Mouse (Mus musculus) lung, postnatal 0 days (tissue): ENCODE data around the gene Thra. TPM values are rescaled to one million over a fixed set of nuclear protein-coding genes. Genes with fewer than 3 reads are reported as not detected.

Experiments used
- ATAC-seq: fragments of 200-750 bp; cut with Nextera tagmentation; 2 replicates; pipeline ENCODE4 v1.8.0; 2017; ENCODE audit warnings: moderate library complexity
- DNase-seq: peaks from one replicate; pipeline ENCODE4 v3.0.0-alpha.2; 2016; ENCODE audit warnings: low spot score
- H3K27ac ChIP-seq: fragments of 300-500 bp; sonication (generic); 2 replicates; pipeline ENCODE4 v1.5.1; 2014; ENCODE audit warnings: antibody characterized with exemption, mild to moderate bottlenecking, low read length, mixed read lengths
- H3K27me3 ChIP-seq: fragments of 300-500 bp; sonication (generic); replicated peaks from 2 replicates; pipeline ENCODE4 v1.6.1; 2014; ENCODE audit warnings: low read length, mixed read lengths; ENCODE audit not compliant: insufficient read depth
- H3K36me3 ChIP-seq: fragments of 300-500 bp; sonication (generic); 2 replicates; pipeline ENCODE4 v1.6.1; 2014; ENCODE audit warnings: low read length, mixed read lengths; ENCODE audit not compliant: insufficient read depth
- H3K4me1 ChIP-seq: fragments of 300-500 bp; sonication (generic); 2 replicates; pipeline ENCODE4 v1.6.1; 2014; ENCODE audit warnings: antibody characterized with exemption, low read depth, low read length, mixed read lengths; ENCODE audit not compliant: insufficient read depth
- H3K4me2 ChIP-seq: fragments of 300-500 bp; sonication (generic); replicated peaks from 2 replicates; pipeline ENCODE4 v1.6.1; 2014; ENCODE audit warnings: low read depth, mild to moderate bottlenecking, low read length, moderate library complexity, mixed read lengths
- H3K4me3 ChIP-seq: fragments of 300-500 bp; sonication (generic); 2 replicates; pipeline ENCODE4 v1.5.1; 2014; ENCODE audit warnings: low read depth, low read length
- H3K9ac ChIP-seq: fragments of 300-500 bp; sonication (generic); replicated peaks from 2 replicates; pipeline ENCODE4 v1.6.1; 2014; ENCODE audit warnings: low read depth, mild to moderate bottlenecking
- H3K9me3 ChIP-seq: fragments of 300-500 bp; sonication (generic); 2 replicates; pipeline ENCODE4 v1.6.1; 2016; ENCODE audit warnings: low read length, mixed read lengths
- CTCF ChIP-seq: IDR thresholded peaks from 2 replicates; pipeline ENCODE4 v1.5.1; 2016; ENCODE audit warnings: antibody characterized with exemption, mild to moderate bottlenecking
- EP300 ChIP-seq: IDR thresholded peaks from 2 replicates; pipeline ENCODE4 v1.6.1; 2016; ENCODE audit warnings: antibody characterized with exemption, mild to moderate bottlenecking, control low read depth
- WGBS: fragments of 180-500 bp; shearing (Covaris S2); extraction: QIAGEN DNeasy Blood & Tissue Kit; methylation state at CpG from one replicate; pipeline ENCODE4 v1.1.7; 2014; 5-methylcytosine and 5-hydroxymethylcytosine counted together
- polyA plus RNA-seq: library from polyadenylated mRNA; unstranded; fragments of >200 nt; fragmentation: Nextera tagmentation; extraction: Ambion mirVana; gene quantifications from 2 replicates; pipeline ENCODE4 v1.2.1, GENCODE M21; 2015

The Thra gene
- polyA plus RNA-seq, 1 experiment from 2014 or later = 38.1 TPM

GRCm38 (mm10) chr11:98697225-98697624 lies 43.2 kb upstream of the Thra start:
- Histone ChIP-seq H3K4me2 (no peak overlapping the region), H3K27ac (no peak overlapping the region), H3K4me3 (no peak overlapping the region), H3K36me3 (peaks cover 29% of the 10 kb centered on the region), H3K4me1 (no peaks in the 10 kb centered on the region), H3K27me3 (no peaks in the 10 kb centered on the region), H3K9me3 (no peaks in the 10 kb centered on the region), H3K9ac (no peak overlapping the region)
- DNase-seq (no peak), ATAC-seq (no peak)
- TF ChIP-seq EP300 (no peak), CTCF (no peak)
- WGBS = 90% methylated on average over 12 of the region's 12 CpGs

GRCm38 (mm10) chr11:98698849-98699640 lies 41.4 kb upstream of the Thra start:
- no peak overlapping the region for H3K4me3 ChIP-seq
- 77% methylated on average over 16 of the region's 16 CpGs for WGBS

GRCm38 (mm10) chr11:98699911-98700310 lies 40.5 kb upstream of the Thra start:
- Histone ChIP-seq H3K36me3 (peaks cover 10% of the 10 kb centered on the region), H3K27ac (no peak overlapping the region), H3K9me3 (no peaks in the 10 kb centered on the region), H3K9ac (no peak overlapping the region), H3K4me2 (no peak overlapping the region), H3K4me1 (no peaks in the 10 kb centered on the region), H3K4me3 (no peak overlapping the region), H3K27me3 (no peaks in the 10 kb centered on the region)
- no peak for TF ChIP-seq EP300
- peak; percentile 92 for TF ChIP-seq CTCF
- ATAC-seq (peak; percentile 67), DNase-seq (peak; percentile 88)
- 12% methylated on average over 4 of the region's 4 CpGs for WGBS

More at GRCm38 (mm10) chr11:98698849-98699640, 41.4 kb upstream of the Thra start:
- no peak overlapping the region for H3K27ac ChIP-seq
- H3K4me2 ChIP-seq = no peak overlapping the region
- H3K27me3 ChIP-seq = no peaks in the 10 kb centered on the region
- TF ChIP-seq CTCF = no peak
- no peak for TF ChIP-seq EP300
- H3K36me3 ChIP-seq = peaks cover 17% of the 10 kb centered on the region
- ATAC-seq = no peak
- DNase-seq = no peak
- no peaks in the 10 kb centered on the region for H3K9me3 ChIP-seq
- H3K4me1 ChIP-seq = no peaks in the 10 kb centered on the region
- H3K9ac ChIP-seq = no peak overlapping the region

- H3K9ac ChIP-seq = no peak within 1 kb of the TSS
- 41% methylated on average over 10 of the region's 10 CpGs for WGBS
Observed at GRCm38 (mm10) chr11:98701213-98701670, 39.2 kb upstream of the Thra start, which contains the start of gene Csf3. Csf3 (plus strand) TSS chr11:98701263.

GRCm38 (mm10) chr11:98702323-98702722 lies 38.1 kb upstream of the Thra start:
- DNase-seq (no peak), ATAC-seq (no peak)
- H3K9me3 ChIP-seq = no peaks in the 10 kb centered on the region
- TF ChIP-seq EP300 = no peak
- TF ChIP-seq CTCF = no peak
- no peaks in the 10 kb centered on the region for H3K36me3 ChIP-seq
- no peak overlapping the region for H3K27ac ChIP-seq
- 69% methylated on average over 5 of the region's 5 CpGs for WGBS
- no peak overlapping the region for H3K4me2 ChIP-seq
- H3K4me1 ChIP-seq = no peaks in the 10 kb centered on the region; the same call in 1 of the 2 replicates
- H3K27me3 ChIP-seq = no peaks in the 10 kb centered on the region
- H3K4me3 ChIP-seq = no peak overlapping the region
- H3K9ac ChIP-seq = no peak overlapping the region

More at GRCm38 (mm10) chr11:98701213-98701670, 39.2 kb upstream of the Thra start, which contains the start of gene Csf3:
- H3K27me3 ChIP-seq = no peaks in the 10 kb centered on the region
- H3K9me3 ChIP-seq = no peaks in the 10 kb centered on the region
- no peak within 1 kb of the TSS for H3K4me3 ChIP-seq
- no peak within 1 kb of the TSS for H3K4me2 ChIP-seq
- DNase-seq = no peak
- ATAC-seq = no peak
- no peak within 1 kb of the TSS for H3K27ac ChIP-seq
- no peak for TF ChIP-seq EP300
- TF ChIP-seq CTCF = no peak
- H3K36me3 ChIP-seq = no peaks in the 10 kb centered on the region
- H3K4me1 ChIP-seq = no peaks in the 10 kb centered on the region

- WGBS = 89% methylated on average over 10 of the region's 10 CpGs
- H3K27ac ChIP-seq = no peak overlapping the region
Observed at GRCm38 (mm10) chr11:98705021-98705420, 35.4 kb upstream of the Thra start.

More at GRCm38 (mm10) chr11:98705021-98705420, 35.4 kb upstream of the Thra start:
- Histone ChIP-seq H3K4me2 (no peak overlapping the region), H3K4me1 (peaks cover 16% of the 10 kb centered on the region), H3K4me3 (no peak overlapping the region), H3K9ac (no peak overlapping the region), H3K9me3 (no peaks in the 10 kb centered on the region), H3K27me3 (no peaks in the 10 kb centered on the region), H3K36me3 (no peaks in the 10 kb centered on the region)
- ATAC-seq = no peak
- no peak for TF ChIP-seq EP300
- no peak for DNase-seq
